Mouse (Mus musculus) C2C12 (cell line): ENCODE data around the gene Ank2. TPM values are rescaled to one million over a fixed set of nuclear protein-coding genes. Genes with fewer than 3 reads are reported as not detected.

ENCODE experiments used
- H3K27me3 ChIP-seq: one replicate; pipeline ENCODE4 v1.6.1; 2011; ENCODE audit not compliant: control insufficient read depth, insufficient read depth, insufficient read length
- H3K36me3 ChIP-seq: one replicate; pipeline ENCODE4 v1.6.1; 2011; ENCODE audit not compliant: control insufficient read depth, insufficient read depth
- H3K4me3 ChIP-seq: one replicate; pipeline ENCODE4 v1.5.1; 2011; ENCODE audit warnings: mild to moderate bottlenecking, control low read depth; ENCODE audit not compliant: poor library complexity, insufficient read depth, severe bottlenecking
- H3K79me2 ChIP-seq: one replicate; pipeline ENCODE4 v1.6.1; 2011; ENCODE audit not compliant: control insufficient read depth, insufficient read depth
- H3K79me3 ChIP-seq: one replicate; pipeline ENCODE4 v1.6.1; 2011; ENCODE audit warnings: low read depth, control low read depth
- H3ac ChIP-seq: one replicate; pipeline ENCODE3; 2011; ENCODE audit warnings: low read depth; ENCODE audit not compliant: control insufficient read depth, insufficient read length
- CEBPB ChIP-seq: IDR thresholded peaks from one replicate; pipeline ENCODE4 v1.6.1; 2011; ENCODE audit warnings: low read depth, mild to moderate bottlenecking, control low read depth, moderate library complexity
- CTCF ChIP-seq: IDR thresholded peaks from one replicate; pipeline ENCODE4 v1.5.1; 2011; ENCODE audit not compliant: control insufficient read depth, insufficient read depth, insufficient read length
- FOSL1 ChIP-seq: IDR thresholded peaks from one replicate; pipeline ENCODE4 v1.8.0; 2011; ENCODE audit warnings: mild to moderate bottlenecking, low read length; ENCODE audit not compliant: poor library complexity, insufficient read depth, severe bottlenecking
- MAX ChIP-seq: IDR thresholded peaks from one replicate; pipeline ENCODE4 v1.6.1; 2011; ENCODE audit warnings: mild to moderate bottlenecking, control low read depth
- MYOD1 ChIP-seq: IDR thresholded peaks from one replicate; pipeline ENCODE4 v1.6.1; 2011; ENCODE audit warnings: low read depth; ENCODE audit not compliant: control insufficient read depth, insufficient read length
- MYOG ChIP-seq: IDR thresholded peaks from one replicate; pipeline ENCODE4 v1.6.1; 2011; ENCODE audit not compliant: control insufficient read depth, insufficient read length; ENCODE audit errors: extremely low read depth
- USF1 ChIP-seq: IDR thresholded peaks from one replicate; pipeline ENCODE4 v1.6.1; 2011; ENCODE audit warnings: low read depth, mild to moderate bottlenecking, control low read depth, moderate library complexity
- polyA plus RNA-seq: library from polyadenylated mRNA; unstranded; fragments of >200 nt; fragmentation: generic; extraction: Trizol; gene quantifications from one replicate; pipeline ENCODE4 v1.2.1, GENCODE M21; 2012; ENCODE audit warnings: missing spikeins

The Ank2 gene
- polyA plus RNA-seq, 1 experiment = 3.5 TPM

DNA sequence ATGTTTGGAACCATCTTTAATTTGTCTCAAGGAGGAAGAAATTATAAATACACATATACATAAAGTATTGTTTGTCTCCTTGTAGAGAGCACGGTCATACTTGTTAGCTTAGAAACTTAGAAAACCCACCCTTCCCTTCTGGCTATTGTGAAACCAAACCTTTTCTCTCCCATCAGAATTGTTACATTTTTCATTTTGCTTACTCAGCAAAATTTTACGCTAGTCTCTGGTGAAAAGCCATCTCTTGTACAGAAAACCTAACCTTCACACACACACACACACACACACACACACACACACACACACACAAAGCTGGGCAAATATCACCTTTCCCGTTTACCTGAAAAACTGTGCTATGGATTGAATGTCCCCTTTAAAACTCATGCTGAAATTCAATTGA, 217.8 kb downstream of the Ank2 start:
- TF ChIP-seq CEBPB (no peak), MYOG (no peak), MYOD1 (no peak), MAX (no peak)
- Histone ChIP-seq H3ac (no peak overlapping the region), H3K27me3 (no peaks in the 10 kb centered on the region), H3K36me3 (no peaks in the 10 kb centered on the region), H3K79me2 (no peaks in the 10 kb centered on the region), H3K4me3 (no peak overlapping the region), H3K79me3 (no peaks in the 10 kb centered on the region)

DNA sequence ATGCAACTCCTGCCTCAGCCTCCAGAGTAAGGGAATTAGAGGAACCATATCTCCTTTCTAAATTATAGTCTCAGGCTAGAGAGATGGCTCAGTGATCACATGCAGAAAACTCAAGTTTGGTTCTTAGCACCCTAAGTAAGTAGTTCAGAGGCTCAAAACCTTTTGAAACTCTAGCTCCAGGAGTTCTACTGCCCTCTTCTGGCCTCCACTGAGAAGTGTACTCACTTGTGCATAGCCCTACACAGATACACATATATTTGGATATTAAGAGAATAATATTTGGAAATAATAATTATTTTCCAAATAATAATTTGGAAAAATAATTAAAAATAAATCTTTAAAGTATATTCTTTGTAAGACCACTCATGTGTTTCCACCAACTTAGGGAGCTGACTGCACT, 218.8 kb downstream of the Ank2 start:
- no peaks in the 10 kb centered on the region for H3K27me3 ChIP-seq
- H3K79me2 ChIP-seq = no peaks in the 10 kb centered on the region
- H3ac ChIP-seq = no peak overlapping the region
- H3K79me3 ChIP-seq = no peaks in the 10 kb centered on the region
- H3K4me3 ChIP-seq = no peak overlapping the region
- TF ChIP-seq MYOG (no peak), FOSL1 (no peak), CEBPB (no peak), USF1 (no peak), CTCF (no peak), MAX (no peak), MYOD1 (no peak)
- no peaks in the 10 kb centered on the region for H3K36me3 ChIP-seq

DNA sequence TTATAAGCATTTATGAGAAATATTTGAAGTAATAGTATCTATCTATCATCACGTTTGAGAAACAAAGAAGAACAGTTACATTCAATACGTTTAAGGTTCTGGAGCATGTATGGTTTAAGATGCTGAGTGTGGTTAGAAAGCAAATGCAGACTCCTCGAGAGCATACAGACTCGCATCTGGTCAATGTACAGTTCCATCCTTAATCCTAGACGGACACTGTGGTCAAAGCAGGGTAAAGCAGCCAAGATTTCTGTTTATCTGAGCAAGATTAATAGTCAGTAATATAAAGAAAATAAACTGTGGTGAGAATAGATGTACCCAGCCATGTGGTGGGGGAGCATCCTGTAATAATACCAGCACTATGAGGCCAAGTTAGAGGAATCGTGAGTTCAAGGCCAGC, 223.2 kb downstream of the Ank2 start:
- no peaks in the 10 kb centered on the region for H3K79me3 ChIP-seq
- TF ChIP-seq USF1 = no peak
- no peak for TF ChIP-seq CEBPB
- no peak for TF ChIP-seq MYOD1
- no peak for TF ChIP-seq MYOG
- TF ChIP-seq FOSL1 = no peak
- no peak for TF ChIP-seq MAX
- no peak for TF ChIP-seq CTCF
- no peaks in the 10 kb centered on the region for H3K36me3 ChIP-seq
- no peak overlapping the region for H3K4me3 ChIP-seq
- no peak overlapping the region for H3ac ChIP-seq
- no peaks in the 10 kb centered on the region for H3K27me3 ChIP-seq
- no peaks in the 10 kb centered on the region for H3K79me2 ChIP-seq

DNA sequence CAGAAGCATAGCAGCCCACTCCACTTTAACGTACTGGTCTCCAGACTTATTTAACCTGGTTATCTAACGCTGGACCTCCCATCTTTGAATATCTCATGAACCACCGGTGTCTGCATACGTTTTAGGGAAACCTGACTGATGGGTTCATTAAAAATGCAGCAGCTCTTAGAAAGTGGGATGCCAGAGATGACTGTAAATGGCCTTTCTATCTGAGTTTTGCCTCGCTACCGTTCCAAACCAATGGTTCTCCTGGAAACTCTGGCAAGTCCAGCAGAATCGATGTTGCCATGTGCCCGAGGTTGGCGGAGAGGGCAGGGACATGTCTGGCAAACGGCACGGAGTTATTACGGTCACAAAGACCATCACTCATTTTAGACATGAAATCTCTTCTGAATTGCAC, 226.3 kb downstream of the Ank2 start:
- Histone ChIP-seq H3K79me3 (no peaks in the 10 kb centered on the region), H3K27me3 (no peaks in the 10 kb centered on the region), H3K4me3 (no peak overlapping the region), H3ac (no peak overlapping the region), H3K79me2 (no peaks in the 10 kb centered on the region), H3K36me3 (no peaks in the 10 kb centered on the region)
- no peak for TF ChIP-seq CEBPB
- no peak for TF ChIP-seq CTCF
- no peak for TF ChIP-seq USF1
- TF ChIP-seq FOSL1 = no peak
- no peak for TF ChIP-seq MYOD1
- TF ChIP-seq MAX = no peak

DNA sequence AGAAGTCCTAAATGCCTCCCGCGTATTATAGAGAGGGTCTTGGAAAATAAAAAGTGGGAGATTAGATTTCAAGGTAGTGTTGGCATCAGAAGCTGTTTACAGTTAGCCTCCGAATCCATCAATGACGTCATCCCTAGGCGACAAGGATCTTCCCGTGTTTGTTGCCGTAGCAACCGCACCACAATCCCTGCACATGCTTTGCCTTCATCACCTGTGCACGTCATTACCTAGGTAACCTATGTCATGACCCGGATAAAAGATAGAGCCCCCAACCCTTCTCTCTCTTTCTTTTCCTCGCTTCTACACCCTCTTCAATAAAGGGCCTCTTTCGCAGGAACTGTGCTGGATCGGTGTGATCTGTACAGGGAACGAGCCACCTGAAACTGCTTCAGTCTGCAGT, 229.5 kb downstream of the Ank2 start:
- Histone ChIP-seq H3K27me3 (no peaks in the 10 kb centered on the region), H3K79me2 (no peaks in the 10 kb centered on the region), H3K79me3 (no peaks in the 10 kb centered on the region), H3K36me3 (no peaks in the 10 kb centered on the region), H3K4me3 (no peak overlapping the region), H3ac (no peak overlapping the region)
- TF ChIP-seq CEBPB (no peak), CTCF (no peak), FOSL1 (no peak), MAX (no peak), USF1 (no peak), MYOG (no peak), MYOD1 (no peak)

DNA sequence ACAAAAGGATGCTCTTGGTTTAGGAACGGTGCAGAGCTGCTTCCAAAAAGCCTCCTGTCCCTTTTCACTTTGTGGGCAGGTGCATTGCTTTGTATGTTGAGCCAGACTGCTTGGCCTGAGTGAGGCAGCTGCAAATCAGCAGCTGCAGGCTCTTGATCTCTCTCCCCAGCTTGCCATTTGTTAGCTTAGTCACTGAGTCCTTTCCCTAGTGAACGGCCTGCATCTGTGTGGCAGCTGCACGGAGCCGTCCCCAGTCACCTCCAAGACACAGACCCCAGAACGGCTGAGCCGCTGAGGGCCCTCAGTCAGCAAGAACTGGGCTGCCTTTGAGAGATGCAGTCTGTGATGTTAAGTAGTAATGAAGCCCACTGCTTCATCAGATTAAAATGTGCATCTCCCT, 231.3 kb downstream of the Ank2 start:
- H3K4me3 ChIP-seq = no peak overlapping the region
- no peak for TF ChIP-seq USF1
- TF ChIP-seq MYOD1 = no peak
- H3K36me3 ChIP-seq = no peaks in the 10 kb centered on the region
- no peaks in the 10 kb centered on the region for H3K27me3 ChIP-seq
- no peaks in the 10 kb centered on the region for H3K79me3 ChIP-seq
- H3ac ChIP-seq = no peak overlapping the region
- H3K79me2 ChIP-seq = no peaks in the 10 kb centered on the region
